Mouse (Mus musculus): ENCODE results near the gene Olfr713. TPM values are rescaled to one million over a fixed set of nuclear protein-coding genes. Genes with fewer than 3 reads are reported as not detected.

Gene Olfr713
- polyA plus RNA-seq (2015; fragmentation: Nextera tagmentation; extraction: Ambion mirVana) = not detected in 2 replicates

GRCm38 (mm10) chr7:107030874-107031273 lies at the start of gene Olfr713:
TSS of gene Olfr713 (plus strand) at chr7:107031174.
- no peak for ATAC-seq (ENCODE audit: insufficient number of reproducible peaks, insufficient read depth, low FRiP score, low TSS enrichment, low read depth)
- no peaks in the 10 kb centered on the region for H3K27me3 ChIP-seq
- H3K36me3 ChIP-seq = no peaks in the 10 kb centered on the region
- H3K9me3 ChIP-seq = no peaks in the 10 kb centered on the region
- 83% methylated on average over 1 of the region's 1 CpGs for WGBS
- H3K27ac ChIP-seq = no peak within 1 kb of the TSS
- H3K4me2 ChIP-seq = no peak within 1 kb of the TSS
- H3K4me3 ChIP-seq = no peak within 1 kb of the TSS
- H3K4me1 ChIP-seq = no peaks in the 10 kb centered on the region
- H3K9ac ChIP-seq = no peak within 1 kb of the TSS

DNA sequence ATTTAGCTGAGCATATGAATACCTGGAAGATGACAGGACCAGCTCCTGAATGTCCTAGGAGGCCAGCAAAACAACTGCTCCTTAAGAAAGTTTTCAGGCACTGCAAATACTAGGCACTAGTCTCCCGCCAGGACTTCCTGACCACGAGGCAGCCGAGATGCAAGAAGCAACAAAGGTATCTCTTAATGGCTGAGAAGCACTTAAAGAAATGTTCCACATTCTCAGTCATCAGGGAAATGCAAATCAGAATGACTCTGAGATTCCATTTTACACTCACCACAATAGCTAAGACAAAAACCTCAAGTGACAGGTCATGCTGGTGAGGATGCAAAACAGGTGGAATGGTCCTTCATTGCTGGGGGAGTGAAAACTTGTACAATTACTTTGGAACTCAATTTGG lies 45.7 kb upstream of the Olfr713 start:
- H3K9me3 ChIP-seq = no peaks in the 10 kb centered on the region
- H3K27me3 ChIP-seq = no peaks in the 10 kb centered on the region
- H3K9ac ChIP-seq = no peak overlapping the region
- ATAC-seq (ENCODE audit: insufficient number of reproducible peaks, insufficient read depth, low FRiP score, low TSS enrichment, low read depth) = no peak
- no peaks in the 10 kb centered on the region for H3K4me1 ChIP-seq
- 85% methylated on average over 3 of the region's 3 CpGs for WGBS
- H3K4me2 ChIP-seq = no peak overlapping the region
- H3K4me3 ChIP-seq = no peak overlapping the region
- H3K27ac ChIP-seq = no peak overlapping the region
- H3K36me3 ChIP-seq = no peaks in the 10 kb centered on the region

DNA sequence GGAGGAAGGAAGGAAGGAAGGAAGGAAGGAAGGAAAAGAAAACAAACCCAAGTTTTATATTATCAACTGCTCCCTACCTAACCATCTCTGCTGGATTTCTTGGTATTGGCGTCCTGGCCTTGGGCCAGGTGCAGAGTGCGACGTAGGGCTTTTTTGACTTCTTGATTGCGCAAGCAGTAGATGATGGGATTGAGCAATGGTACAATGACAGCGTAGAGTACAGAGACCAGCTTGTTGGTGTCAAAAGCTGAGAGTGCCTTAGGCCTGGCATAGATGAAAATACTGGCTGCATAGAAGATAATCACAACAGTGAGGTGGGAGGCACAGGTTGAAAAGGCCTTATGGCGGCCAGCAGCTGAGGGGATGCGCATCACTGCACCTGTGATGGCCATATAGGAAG lies 30.2 kb upstream of the Olfr713 start:
- Histone ChIP-seq H3K27me3 (no peaks in the 10 kb centered on the region), H3K27ac (no peak overlapping the region), H3K4me2 (no peak overlapping the region), H3K9ac (no peak overlapping the region), H3K4me3 (no peak overlapping the region), H3K36me3 (no peaks in the 10 kb centered on the region), H3K9me3 (no peaks in the 10 kb centered on the region), H3K4me1 (no peaks in the 10 kb centered on the region)
- WGBS = 88% methylated on average over 7 of the region's 7 CpGs
- no peak for ATAC-seq (ENCODE audit: insufficient number of reproducible peaks, insufficient read depth, low FRiP score, low TSS enrichment, low read depth)

DNA sequence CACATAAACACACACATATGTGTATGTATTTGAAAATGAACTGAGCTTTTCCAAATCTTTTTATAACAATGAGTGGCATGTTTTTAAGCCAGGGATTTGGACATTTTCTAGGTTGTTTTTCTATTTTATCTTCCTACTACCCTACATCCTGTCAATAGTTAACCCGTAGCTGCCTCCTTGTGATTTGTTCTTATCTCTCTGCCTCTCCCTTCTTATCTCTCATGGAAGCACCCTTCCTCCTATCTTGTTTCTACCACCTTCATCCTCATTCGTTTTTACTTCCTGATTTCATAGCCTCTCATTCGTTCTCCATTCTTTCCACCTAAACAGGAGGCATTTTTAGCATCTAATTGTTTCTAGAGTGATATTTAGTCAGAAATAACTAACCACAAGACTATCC lies 26.8 kb upstream of the Olfr713 start:
- H3K9ac ChIP-seq = no peak overlapping the region
- no peaks in the 10 kb centered on the region for H3K4me1 ChIP-seq
- H3K27me3 ChIP-seq = no peaks in the 10 kb centered on the region
- no peak overlapping the region for H3K27ac ChIP-seq
- no peak overlapping the region for H3K4me2 ChIP-seq
- no peak for ATAC-seq (ENCODE audit: insufficient number of reproducible peaks, insufficient read depth, low FRiP score, low TSS enrichment, low read depth)
- H3K4me3 ChIP-seq = no peak overlapping the region
- WGBS = 59% methylated on average over 3 of the region's 3 CpGs
- H3K36me3 ChIP-seq = no peaks in the 10 kb centered on the region
- H3K9me3 ChIP-seq = no peaks in the 10 kb centered on the region

DNA sequence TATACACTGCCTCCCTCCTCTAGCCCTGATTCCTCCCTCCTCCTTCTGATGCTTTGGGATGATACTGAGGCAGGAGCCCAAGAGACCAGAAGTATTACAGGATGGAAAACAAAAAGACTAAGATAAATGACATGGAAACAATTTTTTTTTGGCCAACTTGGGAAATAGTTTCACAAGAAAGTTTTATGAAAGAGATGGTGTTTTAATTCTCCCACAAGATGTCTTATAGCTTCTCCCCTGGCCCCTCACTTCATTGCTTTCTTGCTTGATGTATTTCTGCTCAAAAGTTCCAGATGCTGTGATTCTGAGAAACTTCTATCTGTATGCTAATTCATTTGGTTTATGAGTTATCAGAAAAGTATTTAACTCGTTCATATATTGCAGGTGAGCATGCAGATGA lies 25.0 kb upstream of the Olfr713 start, which contains the start of gene Olfr2:
Gene Olfr2, minus strand, starts transcription at position 101 of the 400 bp plus-strand sequence.
- Histone ChIP-seq H3K4me1 (no peaks in the 10 kb centered on the region), H3K9me3 (no peaks in the 10 kb centered on the region), H3K27me3 (no peaks in the 10 kb centered on the region), H3K27ac (no peak within 1 kb of the TSS), H3K4me3 (no peak within 1 kb of the TSS), H3K36me3 (no peaks in the 10 kb centered on the region), H3K9ac (no peak within 1 kb of the TSS), H3K4me2 (no peak within 1 kb of the TSS)
- WGBS = 48% methylated on average over 1 of the region's 1 CpGs
- ATAC-seq (ENCODE audit: insufficient number of reproducible peaks, insufficient read depth, low FRiP score, low TSS enrichment, low read depth) = no peak

DNA sequence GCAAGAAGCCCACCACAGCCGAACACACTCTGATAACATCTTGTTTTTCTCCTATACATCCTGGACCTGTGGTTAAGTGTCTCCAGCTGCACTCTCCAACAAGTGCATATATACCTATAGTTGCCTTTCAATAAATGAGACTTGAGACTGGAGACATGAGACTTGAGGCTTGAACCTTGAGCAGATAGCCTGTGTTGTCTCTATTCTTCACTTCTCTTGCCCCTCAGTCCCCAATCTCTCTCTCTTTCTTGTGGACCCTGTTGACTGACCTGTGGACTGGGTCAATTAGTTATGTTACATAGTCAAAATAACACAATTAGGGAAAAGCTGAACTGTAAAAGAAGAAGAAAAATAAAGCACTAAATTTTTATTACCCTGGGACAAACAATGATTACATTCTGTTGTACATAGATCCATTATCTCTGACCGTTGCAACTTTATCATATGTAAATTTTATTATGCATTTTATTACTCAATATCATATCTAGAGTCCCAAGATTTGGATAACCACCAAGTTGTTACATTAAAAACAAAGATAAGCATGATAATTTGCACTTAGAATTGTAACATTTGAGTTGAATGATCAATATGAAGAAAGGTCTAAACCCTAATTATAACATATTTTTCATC lies 9.1 kb downstream of the Olfr713 start:
- ATAC-seq (ENCODE audit: insufficient number of reproducible peaks, insufficient read depth, low FRiP score, low TSS enrichment, low read depth) = no peak
- Histone ChIP-seq H3K27ac (no peak overlapping the region), H3K4me2 (no peak overlapping the region), H3K9ac (no peak overlapping the region), H3K36me3 (no peaks in the 10 kb centered on the region), H3K4me1 (no peaks in the 10 kb centered on the region), H3K4me3 (no peak overlapping the region), H3K27me3 (no peaks in the 10 kb centered on the region), H3K9me3 (no peaks in the 10 kb centered on the region)
- WGBS = 63% methylated on average over 2 of the region's 2 CpGs

DNA sequence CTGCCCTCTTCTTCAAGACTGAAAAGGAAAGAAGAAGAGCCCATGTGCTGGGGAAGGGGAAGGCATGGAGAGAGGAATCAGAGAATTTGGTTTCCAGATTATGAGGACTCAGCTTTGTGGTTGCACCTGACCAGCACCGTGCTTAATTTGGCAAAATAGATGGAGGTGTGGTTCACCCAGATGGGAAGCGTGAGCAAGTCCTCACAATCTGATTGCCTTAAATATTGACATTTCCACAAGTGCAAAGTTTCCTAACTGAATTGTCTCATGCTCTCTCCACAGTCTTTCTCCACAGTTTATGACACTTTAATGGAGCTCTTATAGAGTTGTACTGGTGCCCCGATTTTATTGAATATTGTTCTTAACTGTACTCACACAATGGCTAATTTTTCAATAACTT lies 12.2 kb downstream of the Olfr713 start:
- Histone ChIP-seq H3K4me1 (no peaks in the 10 kb centered on the region), H3K4me3 (no peak overlapping the region), H3K36me3 (no peaks in the 10 kb centered on the region), H3K9ac (no peak overlapping the region), H3K9me3 (no peaks in the 10 kb centered on the region), H3K27me3 (no peaks in the 10 kb centered on the region), H3K4me2 (no peak overlapping the region), H3K27ac (no peak overlapping the region)
- ATAC-seq (ENCODE audit: insufficient number of reproducible peaks, insufficient read depth, low FRiP score, low TSS enrichment, low read depth) = no peak
- WGBS = 87% methylated on average over 3 of the region's 3 CpGs

- H3K27me3 ChIP-seq = no peaks in the 10 kb centered on the region
- H3K9me3 ChIP-seq = no peaks in the 10 kb centered on the region
- no peaks in the 10 kb centered on the region for H3K36me3 ChIP-seq
- no peak overlapping the region for H3K9ac ChIP-seq
- H3K4me1 ChIP-seq = no peaks in the 10 kb centered on the region
- ATAC-seq (ENCODE audit: insufficient number of reproducible peaks, insufficient read depth, low FRiP score, low TSS enrichment, low read depth) = no peak
- no peak overlapping the region for H3K27ac ChIP-seq
- H3K4me2 ChIP-seq = no peak overlapping the region
- H3K4me3 ChIP-seq = no peak overlapping the region
- 88% methylated on average over 1 of the region's 1 CpGs for WGBS
Observed at GRCm38 (mm10) chr7:107044407-107044806, 13.4 kb downstream of the Olfr713 start.

GRCm38 (mm10) chr7:107045833-107046232 lies 14.9 kb downstream of the Olfr713 start:
- 4% methylated on average over 5 of the region's 5 CpGs for WGBS
- Histone ChIP-seq H3K4me3 (no peak overlapping the region), H3K27ac (no peak overlapping the region), H3K27me3 (no peaks in the 10 kb centered on the region), H3K9me3 (no peaks in the 10 kb centered on the region), H3K36me3 (no peaks in the 10 kb centered on the region), H3K4me2 (no peak overlapping the region), H3K9ac (no peak overlapping the region), H3K4me1 (no peaks in the 10 kb centered on the region)
- no peak for ATAC-seq (ENCODE audit: insufficient number of reproducible peaks, insufficient read depth, low FRiP score, low TSS enrichment, low read depth)

DNA sequence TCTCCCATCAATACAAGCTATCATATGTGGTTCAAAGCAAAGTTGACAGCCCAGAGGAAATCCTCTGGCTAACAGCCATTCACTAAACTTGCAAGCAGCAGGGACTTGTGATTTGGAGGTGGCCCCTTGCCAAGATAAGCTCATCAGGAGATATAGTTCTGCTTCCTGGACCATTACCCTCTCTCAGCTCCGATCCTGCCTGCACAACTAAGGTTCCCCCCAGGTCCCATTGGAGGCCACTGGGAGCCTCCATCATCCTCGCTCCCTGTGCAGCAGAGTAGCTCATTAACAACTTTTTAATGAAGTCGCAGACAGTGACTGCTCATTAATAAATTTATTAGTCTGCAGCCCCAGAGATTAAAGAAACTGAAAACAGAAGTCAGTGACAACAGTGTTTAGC lies 16.6 kb downstream of the Olfr713 start:
- 51% methylated on average over 3 of the region's 3 CpGs for WGBS
- H3K27ac ChIP-seq = no peak overlapping the region
- no peak for ATAC-seq (ENCODE audit: insufficient number of reproducible peaks, insufficient read depth, low FRiP score, low TSS enrichment, low read depth)
- no peak overlapping the region for H3K4me3 ChIP-seq
- no peaks in the 10 kb centered on the region for H3K36me3 ChIP-seq
- no peak overlapping the region for H3K4me2 ChIP-seq
- no peak overlapping the region for H3K9ac ChIP-seq
- H3K9me3 ChIP-seq = no peaks in the 10 kb centered on the region
- no peaks in the 10 kb centered on the region for H3K4me1 ChIP-seq
- H3K27me3 ChIP-seq = no peaks in the 10 kb centered on the region

GRCm38 (mm10) chr7:107070681-107071080 lies 39.7 kb downstream of the Olfr713 start, which contains the start of gene Olfr714:
TSS of gene Olfr714 (plus strand) at chr7:107070981.
- H3K9me3 ChIP-seq = peaks cover 4% of the 10 kb centered on the region
- ATAC-seq (ENCODE audit: insufficient number of reproducible peaks, insufficient read depth, low FRiP score, low TSS enrichment, low read depth) = no peak
- no peaks in the 10 kb centered on the region for H3K36me3 ChIP-seq
- no peak within 1 kb of the TSS for H3K4me3 ChIP-seq
- H3K27me3 ChIP-seq = no peaks in the 10 kb centered on the region
- no peak within 1 kb of the TSS for H3K27ac ChIP-seq
- no peak within 1 kb of the TSS for H3K4me2 ChIP-seq
- no peaks in the 10 kb centered on the region for H3K4me1 ChIP-seq
- H3K9ac ChIP-seq = no peak within 1 kb of the TSS
- 85% methylated on average over 2 of the region's 2 CpGs for WGBS
